Mouse (Mus musculus) stomach, postnatal 0 days (tissue): ENCODE results near the gene Pfkp.

ENCODE experiments used
- CTCF ChIP-seq: IDR thresholded peaks from 2 replicates; pipeline ENCODE4 v1.5.1; 2016; ENCODE audit warnings: antibody characterized with exemption, low read depth, mild to moderate bottlenecking, moderate library complexity
- EP300 ChIP-seq: optimal IDR thresholded peaks from 2 replicates; pipeline ENCODE3; 2016; ENCODE audit warnings: antibody characterized with exemption

GRCm38 (mm10) chr13:6586009-6586408 is 62.6 kb downstream of the Pfkp start:
- TF ChIP-seq CTCF, result 0 out of 2 replicates have a peak, but pooled peaks have one; percentile 10
- no peak for TF ChIP-seq EP300
